Mouse (Mus musculus): ENCODE measurements around the gene Spata33. TPM values are rescaled to one million over a fixed set of nuclear protein-coding genes. Genes with fewer than 3 reads are reported as not detected.
"Not testable (repeated sequence)": the region's sequence is repeated elsewhere in the genome, so short reads cannot be mapped to it uniquely, and the experiment has no call there.

Spata33 gene
- 6.8 TPM in 2 replicates for polyA plus RNA-seq (2012; rRNA removed)

- peak; percentile 83; the same call in 1 of the 2 replicates for TF ChIP-seq POLR2A (IDR thresholded peaks at IDR 0.05; ENCODE audit: borderline replicate concordance, extremely low read depth, insufficient read depth, insufficient read length, poor library complexity, severe bottlenecking)
- TF ChIP-seq CTCF (IDR thresholded peaks at IDR 0.05; ENCODE audit: borderline replicate concordance, extremely low read depth, insufficient read depth, insufficient read length): peak; percentile 69
- DNase-seq (ENCODE audit: low read depth): peak; percentile 96
These were observed at the start of gene Spata33, which contains the start of gene Chmp1a for GRCm38 (mm10) chr8:123212321-123213117. TSS of gene Spata33 (plus strand) at chr8:123212832. TSS of gene Chmp1a (minus strand) at chr8:123212763.

GRCm38 (mm10) chr8:123181391-123181790 is 31.2 kb upstream of the Spata33 start:
- TF ChIP-seq POLR2A (IDR thresholded peaks at IDR 0.05; ENCODE audit: borderline replicate concordance, extremely low read depth, insufficient read depth, insufficient read length, poor library complexity, severe bottlenecking): no peak
- no peak for TF ChIP-seq CTCF (IDR thresholded peaks at IDR 0.05; ENCODE audit: borderline replicate concordance, extremely low read depth, insufficient read depth, insufficient read length)

GRCm38 (mm10) chr8:123185566-123186409 is 26.8 kb upstream of the Spata33 start, which contains the start of gene Dpep1:
TSS of gene Dpep1 (plus strand) at chr8:123186242.
- no peak for DNase-seq (ENCODE audit: low read depth)
- TF ChIP-seq POLR2A (IDR thresholded peaks at IDR 0.05; ENCODE audit: borderline replicate concordance, extremely low read depth, insufficient read depth, insufficient read length, poor library complexity, severe bottlenecking) (no peak), CTCF (IDR thresholded peaks at IDR 0.05; ENCODE audit: borderline replicate concordance, extremely low read depth, insufficient read depth, insufficient read length) (no peak)

More at GRCm38 (mm10) chr8:123181391-123181790, 31.2 kb upstream of the Spata33 start:
- DNase-seq (ENCODE audit: low read depth): no peak

- no peak for DNase-seq (ENCODE audit: low read depth)
- no peak for TF ChIP-seq CTCF (IDR thresholded peaks at IDR 0.05; ENCODE audit: borderline replicate concordance, extremely low read depth, insufficient read depth, insufficient read length)
These were observed 24.6 kb upstream of the Spata33 start for GRCm38 (mm10) chr8:123188006-123188405.

- no peak for DNase-seq (ENCODE audit: low read depth)
- TF ChIP-seq POLR2A (IDR thresholded peaks at IDR 0.05; ENCODE audit: borderline replicate concordance, extremely low read depth, insufficient read depth, insufficient read length, poor library complexity, severe bottlenecking) (no peak), CTCF (IDR thresholded peaks at IDR 0.05; ENCODE audit: borderline replicate concordance, extremely low read depth, insufficient read depth, insufficient read length) (no peak)
These were observed 23.8 kb upstream of the Spata33 start for GRCm38 (mm10) chr8:123188841-123189240.

GRCm38 (mm10) chr8:123190678-123191077 is 22.0 kb upstream of the Spata33 start:
- peak; percentile 81 for DNase-seq (ENCODE audit: low read depth)
- TF ChIP-seq CTCF (IDR thresholded peaks at IDR 0.05; ENCODE audit: borderline replicate concordance, extremely low read depth, insufficient read depth, insufficient read length): peak; percentile 65
- no peak for TF ChIP-seq POLR2A (IDR thresholded peaks at IDR 0.05; ENCODE audit: borderline replicate concordance, extremely low read depth, insufficient read depth, insufficient read length, poor library complexity, severe bottlenecking)

GRCm38 (mm10) chr8:123191908-123192307 is 20.7 kb upstream of the Spata33 start:
- no peak for TF ChIP-seq POLR2A (IDR thresholded peaks at IDR 0.05; ENCODE audit: borderline replicate concordance, extremely low read depth, insufficient read depth, insufficient read length, poor library complexity, severe bottlenecking)
- TF ChIP-seq CTCF (IDR thresholded peaks at IDR 0.05; ENCODE audit: borderline replicate concordance, extremely low read depth, insufficient read depth, insufficient read length): no peak
- no peak for DNase-seq (ENCODE audit: low read depth)

GRCm38 (mm10) chr8:123193771-123194170 is 18.9 kb upstream of the Spata33 start:
- no peak for DNase-seq (ENCODE audit: low read depth)
- no peak for TF ChIP-seq CTCF (IDR thresholded peaks at IDR 0.05; ENCODE audit: borderline replicate concordance, extremely low read depth, insufficient read depth, insufficient read length)
- TF ChIP-seq POLR2A (IDR thresholded peaks at IDR 0.05; ENCODE audit: borderline replicate concordance, extremely low read depth, insufficient read depth, insufficient read length, poor library complexity, severe bottlenecking): no peak

GRCm38 (mm10) chr8:123197016-123197415 is 15.6 kb upstream of the Spata33 start:
- not testable (repeated sequence) for DNase-seq (ENCODE audit: low read depth)

- TF ChIP-seq POLR2A (IDR thresholded peaks at IDR 0.05; ENCODE audit: borderline replicate concordance, extremely low read depth, insufficient read depth, insufficient read length, poor library complexity, severe bottlenecking): no peak
- TF ChIP-seq CTCF (IDR thresholded peaks at IDR 0.05; ENCODE audit: borderline replicate concordance, extremely low read depth, insufficient read depth, insufficient read length): no peak
- no peak for DNase-seq (ENCODE audit: low read depth)
These were observed 12.8 kb upstream of the Spata33 start for GRCm38 (mm10) chr8:123199864-123200263.

GRCm38 (mm10) chr8:123202288-123202687 is 10.3 kb upstream of the Spata33 start:
- TF ChIP-seq POLR2A (IDR thresholded peaks at IDR 0.05; ENCODE audit: borderline replicate concordance, extremely low read depth, insufficient read depth, insufficient read length, poor library complexity, severe bottlenecking): no peak
- peak; percentile 91; the same call in 1 of the 2 replicates for TF ChIP-seq CTCF (IDR thresholded peaks at IDR 0.05; ENCODE audit: borderline replicate concordance, extremely low read depth, insufficient read depth, insufficient read length)
- peak; percentile 86 for DNase-seq (ENCODE audit: low read depth)

Measured in brain, embryonic 14.5 days (tissue).